Mouse (Mus musculus): ENCODE results near the gene Defb29. TPM values are rescaled to one million over a fixed set of nuclear protein-coding genes. Genes with fewer than 3 reads are reported as not detected.

The Defb29 gene
- polyA plus RNA-seq, 1 experiment from 2014 or later = not detected

Other genes with a start within 250 kb of the Defb29 start
- 31.2 and 33.9 TPM in 2 replicates for gene Tbc1d20, start 246.3 kb downstream of the Defb29 start, polyA plus RNA-seq (2015; fragmentation: Nextera tagmentation; extraction: Ambion mirVana)
- gene Rbck1, start 207.4 kb downstream of the Defb29 start, polyA plus RNA-seq (2015; fragmentation: Nextera tagmentation; extraction: Ambion mirVana) = 92.1 and 100 TPM in 2 replicates
- 2.1 and 2.2 TPM in 2 replicates for gene Trib3, start 196.1 kb downstream of the Defb29 start, polyA plus RNA-seq (2015; fragmentation: Nextera tagmentation; extraction: Ambion mirVana)
- 72.0 and 74.0 TPM in 2 replicates for gene Nrsn2, start 163.5 kb downstream of the Defb29 start, polyA plus RNA-seq (2015; fragmentation: Nextera tagmentation; extraction: Ambion mirVana)
- 10.5 and 11.8 TPM in 2 replicates for gene Sox12, start 142.0 kb downstream of the Defb29 start, polyA plus RNA-seq (2015; fragmentation: Nextera tagmentation; extraction: Ambion mirVana)
- gene Zcchc3, start 125.1 kb downstream of the Defb29 start, polyA plus RNA-seq (2015; fragmentation: Nextera tagmentation; extraction: Ambion mirVana) = 12.5 and 13.8 TPM in 2 replicates
- gene 6820408C15Rik, start 124.5 kb downstream of the Defb29 start, polyA plus RNA-seq (2015; fragmentation: Nextera tagmentation; extraction: Ambion mirVana) = 3.1 and 4.1 TPM in 2 replicates
- gene Defb23, start 75.5 kb downstream of the Defb29 start, polyA plus RNA-seq (2015; fragmentation: Nextera tagmentation; extraction: Ambion mirVana) = not detected in 2 replicates
- not detected in 2 replicates for gene Defb20, start 63.0 kb downstream of the Defb29 start, polyA plus RNA-seq (2015; fragmentation: Nextera tagmentation; extraction: Ambion mirVana)
- not detected in 2 replicates for gene Defb22, start 50.0 kb downstream of the Defb29 start, polyA plus RNA-seq (2015; fragmentation: Nextera tagmentation; extraction: Ambion mirVana)
- gene Defb26, start 28.4 kb downstream of the Defb29 start, polyA plus RNA-seq (2015; fragmentation: Nextera tagmentation; extraction: Ambion mirVana) = not detected in 2 replicates
- not detected in 2 replicates for gene Defb28, start 21.8 kb downstream of the Defb29 start, polyA plus RNA-seq (2015; fragmentation: Nextera tagmentation; extraction: Ambion mirVana)
- gene Gm17416, start 29.2 kb upstream of the Defb29 start, polyA plus RNA-seq (2015; fragmentation: Nextera tagmentation; extraction: Ambion mirVana) = not detected in 2 replicates
- gene Defb21, start 32.6 kb upstream of the Defb29 start, polyA plus RNA-seq (2015; fragmentation: Nextera tagmentation; extraction: Ambion mirVana) = not detected in 2 replicates
- not detected in 2 replicates for gene Defb19, start 40.2 kb upstream of the Defb29 start, polyA plus RNA-seq (2015; fragmentation: Nextera tagmentation; extraction: Ambion mirVana)
- gene Defb45, start 59.3 kb upstream of the Defb29 start, polyA plus RNA-seq (2015; fragmentation: Nextera tagmentation; extraction: Ambion mirVana) = not detected in 2 replicates
- gene Defb36, start 64.2 kb upstream of the Defb29 start, polyA plus RNA-seq (2015; fragmentation: Nextera tagmentation; extraction: Ambion mirVana) = not detected in 2 replicates
- gene Defb25, start 83.0 kb upstream of the Defb29 start, polyA plus RNA-seq (2015; fragmentation: Nextera tagmentation; extraction: Ambion mirVana) = not detected in 2 replicates
- gene Rem1, start 86.9 kb upstream of the Defb29 start, polyA plus RNA-seq (2015; fragmentation: Nextera tagmentation; extraction: Ambion mirVana) = 0.80 and 0.82 TPM in 2 replicates
- gene H13, start 129.4 kb upstream of the Defb29 start, polyA plus RNA-seq (2015; fragmentation: Nextera tagmentation; extraction: Ambion mirVana) = 172 and 178 TPM in 2 replicates
- 32.2 and 36.7 TPM in 2 replicates for gene Mcts2, start 146.9 kb upstream of the Defb29 start, polyA plus RNA-seq (2015; fragmentation: Nextera tagmentation; extraction: Ambion mirVana)
- gene Id1, start 196.2 kb upstream of the Defb29 start, polyA plus RNA-seq (2015; fragmentation: Nextera tagmentation; extraction: Ambion mirVana) = 56.8 and 68.4 TPM in 2 replicates
- 6.7 and 7.0 TPM in 2 replicates for gene Cox4i2, start 214.1 kb upstream of the Defb29 start, polyA plus RNA-seq (2015; fragmentation: Nextera tagmentation; extraction: Ambion mirVana)